Mouse (Mus musculus) right cerebral cortex, postnatal 4 days (tissue): ENCODE measurements around the gene Dars.
"Not testable (repeated sequence)": the region's sequence is repeated elsewhere in the genome, so short reads cannot be mapped to it uniquely, and the experiment has no call there.

Experiments used
- DNase-seq: peaks from one replicate; pipeline ENCODE4 v3.0.0-alpha.2; 2022

The Dars gene

GRCm38 (mm10) chr1:128330313-128330712 lies 86.9 kb downstream of the Dars start:
- DNase-seq, result no peak

- DNase-seq, result no peak
These were observed 89.0 kb downstream of the Dars start, which contains the start of gene Lct for GRCm38 (mm10) chr1:128328218-128328617. Gene Lct (minus strand): TSS chr1:128328318.

GRCm38 (mm10) chr1:128327165-128327564 lies 90.0 kb downstream of the Dars start:
- DNase-seq, result no peak

- no peak for DNase-seq
These were observed 92.4 kb downstream of the Dars start for GRCm38 (mm10) chr1:128324776-128325175.

- no peak for DNase-seq
These were observed 94.0 kb downstream of the Dars start for GRCm38 (mm10) chr1:128323026-128323643.

GRCm38 (mm10) chr1:128319266-128319665 lies 97.9 kb downstream of the Dars start:
- not testable (repeated sequence) for DNase-seq

GRCm38 (mm10) chr1:128314665-128315064 lies 102.5 kb downstream of the Dars start:
- no peak for DNase-seq
